In the genomic region with DNA sequence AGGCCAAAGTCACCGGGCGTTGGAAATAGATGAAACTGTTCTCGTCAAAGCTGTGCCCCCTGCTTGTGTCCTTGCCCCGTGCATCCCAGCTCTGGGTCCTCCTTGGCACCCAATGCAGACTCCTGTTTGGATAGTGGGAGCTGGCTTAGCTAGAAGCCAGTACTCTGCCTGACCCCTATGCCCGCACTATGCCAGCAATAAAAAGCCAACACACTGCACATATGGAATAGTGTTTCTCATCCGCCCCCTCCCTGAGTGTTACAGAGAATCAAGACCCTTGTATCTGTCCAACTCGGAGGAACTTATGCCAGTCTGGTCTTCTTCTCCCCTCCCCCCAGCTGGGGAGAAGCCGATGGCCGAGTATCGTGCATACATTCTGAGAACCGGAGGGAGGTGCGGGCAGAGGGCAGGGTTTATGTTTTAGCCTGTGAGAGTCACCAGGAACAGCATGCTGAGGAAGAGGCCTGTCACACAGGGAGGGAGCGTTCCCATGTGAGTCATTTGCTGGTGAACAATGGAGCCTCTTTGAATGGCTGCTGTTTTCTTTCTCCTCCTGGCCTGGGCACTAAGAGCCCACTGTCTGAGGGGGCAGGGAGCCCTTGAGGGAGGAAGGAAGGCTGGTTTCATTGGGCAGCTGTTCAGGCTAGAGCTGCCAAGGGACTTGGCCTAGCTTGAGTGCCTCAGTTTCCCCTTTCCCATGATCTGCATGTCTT, we compare ENCODE assay signal across 11 mouse cellular contexts. TPM values are rescaled to one million over a fixed set of nuclear protein-coding genes. Genes with fewer than 3 reads are reported as not detected.
A peak's percentile ranks its signal among the peaks of the same experiment; 100 is the strongest.
DNase-seq lines count a peak whose midpoint lies in the region; ATAC-seq and TF ChIP-seq lines count a peak whose summit lies in the region.
"Had no signal": no experiment of that assay in that cellular context is flagged by ENCODE, and none has a peak within 500 bp of the region (broad histone marks: within the 10 kb centered on the region; RNA-seq: fewer than 3 reads in every experiment).

No protein-coding gene starts in this region.

- H3K4me3 ChIP-seq in heart, embryonic 10.5 days = no peak overlapping the region
- H3K4me3 ChIP-seq in heart, embryonic 16.5 days (ENCODE audit: low read length) = no peak overlapping the region
- peak overlapping the region; percentile 8 for H3K4me3 ChIP-seq in myocyte
- no peak overlapping the region for H3K4me3 ChIP-seq in liver, embryonic 12.5 days

- no peak for DNase-seq in heart, embryonic 10.5 days (ENCODE audit: low spot score)
- no peak for DNase-seq in heart, adult 11 months
- DNase-seq in NIH3T3 (ENCODE audit: low read depth) = peak; percentile 71
- DNase-seq in adrenal gland, postnatal 10 days = no peak
- no peak for DNase-seq in spleen, postnatal 4 days (ENCODE audit: low spot score in 2 of 2)
- DNase-seq: adrenal gland, postnatal 14 days; lung, postnatal 14 days had no signal

- no peak for TF ChIP-seq POLR2A in myocyte (IDR thresholded peaks at IDR 0.05; ENCODE audit: insufficient read length, low read depth)

- H3ac ChIP-seq in myocyte (ENCODE audit: control insufficient read depth, insufficient read length) = no peak overlapping the region

- ATAC-seq in heart, embryonic 16.5 days (replicated peaks; ENCODE audit: extremely low read depth, insufficient read depth, low FRiP score) = no peak
- ATAC-seq in liver, embryonic 12.5 days = no peak

- peaks cover 69% of the 10 kb centered on the region for H3K4me1 ChIP-seq in heart, embryonic 10.5 days
- H3K4me1 ChIP-seq in heart, embryonic 16.5 days (ENCODE audit: control insufficient read depth, insufficient read depth, low read length) = peaks cover 49% of the 10 kb centered on the region
- H3K4me1 ChIP-seq in liver, embryonic 12.5 days = peaks cover 49% of the 10 kb centered on the region

- no peaks in the 10 kb centered on the region for H3K9me3 ChIP-seq in heart, embryonic 10.5 days
- H3K9me3 ChIP-seq in heart, embryonic 16.5 days (replicated peaks; ENCODE audit: control insufficient read depth, low read length) = no peaks in the 10 kb centered on the region
- no peaks in the 10 kb centered on the region for H3K9me3 ChIP-seq in liver, embryonic 12.5 days (replicated peaks)

- peaks cover 62% of the 10 kb centered on the region for H3K36me3 ChIP-seq in heart, embryonic 10.5 days
- peaks cover 45% of the 10 kb centered on the region for H3K36me3 ChIP-seq in heart, embryonic 16.5 days (ENCODE audit: control insufficient read depth, insufficient read depth)
- H3K36me3 ChIP-seq in myocyte (ENCODE audit: control insufficient read depth, insufficient read depth) = peaks cover 59% of the 10 kb centered on the region
- H3K36me3 ChIP-seq in liver, embryonic 12.5 days = no peaks in the 10 kb centered on the region

- H3K27me3 ChIP-seq in heart, embryonic 10.5 days (ENCODE audit: insufficient read depth, poor library complexity, severe bottlenecking) = no peaks in the 10 kb centered on the region
- H3K27me3 ChIP-seq in heart, embryonic 16.5 days (ENCODE audit: control insufficient read depth, insufficient read depth, low read length) = no peaks in the 10 kb centered on the region
- no peaks in the 10 kb centered on the region for H3K27me3 ChIP-seq in myocyte (ENCODE audit: control insufficient read depth, insufficient read depth, insufficient read length)
- H3K27me3 ChIP-seq in liver, embryonic 12.5 days (replicated peaks) = peaks cover 20% of the 10 kb centered on the region; the same call in 1 of the 2 replicates

- H3K9ac ChIP-seq in heart, embryonic 16.5 days (ENCODE audit: low read length) = no peak overlapping the region
- no peak overlapping the region for H3K9ac ChIP-seq in liver, embryonic 12.5 days

- peak overlapping the region; percentile 49; the same call in 1 of the 2 replicates for H3K27ac ChIP-seq in heart, embryonic 10.5 days
- peak overlapping the region; percentile 48 for H3K27ac ChIP-seq in heart, embryonic 16.5 days (ENCODE audit: low read length)
- no peak overlapping the region for H3K27ac ChIP-seq in liver, embryonic 12.5 days

- no peak overlapping the region for H3K4me2 ChIP-seq in heart, embryonic 16.5 days (ENCODE audit: low read depth, low read length)
- H3K4me2 ChIP-seq in myocyte (ENCODE audit: low read depth) = peak overlapping the region; percentile 89
- no peak overlapping the region for H3K4me2 ChIP-seq in liver, embryonic 12.5 days

- WGBS in heart, embryonic 10.5 days = 59% methylated on average over 13 of the region's 13 CpGs
- 54% methylated on average over 13 of the region's 13 CpGs for WGBS in heart, embryonic 16.5 days
- WGBS in liver, embryonic 12.5 days (ENCODE audit: insufficient replicate concordance) = 60% methylated on average over 13 of the region's 13 CpGs

- peaks cover 43% of the 10 kb centered on the region for H3K79me2 ChIP-seq in myocyte (ENCODE audit: control insufficient read depth, insufficient read depth)

TF ChIP-seq in myocyte, 11 proteins besides CTCF, POLR2A, EP300 and RAD21:
- no peak for TF ChIP-seq USF1 (IDR thresholded peaks at IDR 0.05; ENCODE audit: low read depth)
- no peak for TF ChIP-seq SRF (IDR thresholded peaks at IDR 0.05; ENCODE audit: control insufficient read depth, insufficient read length, low read depth)
- peak; percentile 65 for TF ChIP-seq POLR2AphosphoS2 (IDR thresholded peaks at IDR 0.05; ENCODE audit: insufficient read length, low read depth)
- TF ChIP-seq CEBPB (IDR thresholded peaks at IDR 0.05; ENCODE audit: insufficient read depth, poor library complexity, severe bottlenecking) = no peak
- TF ChIP-seq REST (IDR thresholded peaks at IDR 0.05; ENCODE audit: insufficient read depth, insufficient read length) = no peak
- peak in 2 of 3 experiments; percentile 37 to 66 for TF ChIP-seq MYOD1 (IDR thresholded peaks at IDR 0.05; ENCODE audit: control insufficient read depth in 1 of 3, insufficient read length in 2 of 3, low read depth in 2 of 3)
- no peak for TF ChIP-seq TCF3 (IDR thresholded peaks at IDR 0.05; ENCODE audit: insufficient read length, low read depth)
- TF ChIP-seq TCF12 (IDR thresholded peaks at IDR 0.05; ENCODE audit: insufficient read depth, poor library complexity, severe bottlenecking) = no peak
- peak; percentile 49 for TF ChIP-seq MAX (IDR thresholded peaks at IDR 0.05; ENCODE audit: low read depth)
- peak in 1 of 3 experiments; percentile 21 for TF ChIP-seq MYOG (IDR thresholded peaks at IDR 0.05; ENCODE audit: control insufficient read depth in 1 of 3, insufficient read depth in 1 of 3, insufficient read length in 2 of 3, low read depth in 2 of 3)
- TF ChIP-seq E2F4 (IDR thresholded peaks at IDR 0.05; ENCODE audit: insufficient read depth) = no peak

RNA-seq across cellular contexts. Expression of gene Tnnt2, which starts 16.0 kb away (rescaled TPM):
- polyA plus RNA-seq in heart, embryonic 10.5 days (2016; fragmentation: Nextera tagmentation; extraction: Ambion mirVana) = 2,168 and 3,634 TPM in 2 replicates
- 9,605 and 10,628 TPM in 2 replicates for polyA plus RNA-seq in heart, embryonic 16.5 days (2015; fragmentation: Nextera tagmentation; extraction: Ambion mirVana)
- polyA plus RNA-seq in myocyte (2012; fragmentation: generic; extraction: Trizol) = 2,000 TPM
- total RNA-seq in adrenal gland, postnatal 10 days (2021) = 1 to 10 TPM; 2.6 to 5.1 TPM
- polyA plus RNA-seq in liver, embryonic 12.5 days (2016; fragmentation: Nextera tagmentation; extraction: Ambion mirVana) = 1.5 and 3.3 TPM in 2 replicates

RNA-seq across cellular contexts. Expression of gene Lad1, which starts 33.8 kb away (rescaled TPM):
- 3.3 and 6.8 TPM in 2 replicates for polyA plus RNA-seq in heart, embryonic 10.5 days (2016; fragmentation: Nextera tagmentation; extraction: Ambion mirVana)
- polyA plus RNA-seq in heart, embryonic 16.5 days (2015; fragmentation: Nextera tagmentation; extraction: Ambion mirVana) = 5.9 TPM in 2 replicates
- polyA plus RNA-seq in myocyte (2012; fragmentation: generic; extraction: Trizol) = 0.46 TPM
- under 1 TPM; 0.21 TPM for total RNA-seq in adrenal gland, postnatal 10 days (2021)
- polyA plus RNA-seq in liver, embryonic 12.5 days (2016; fragmentation: Nextera tagmentation; extraction: Ambion mirVana) = 0.26 and 0.79 TPM in 2 replicates
- total RNA-seq: adrenal gland, postnatal 14 days; CH12.LX had no signal

Comparison
In these comparisons a context has a peak if more than half of its experiments do, and no peak if none do; other contexts are left out.
1. RNA of gene Tnnt2, which starts 16.0 kb away (polyA plus RNA-seq): 9,605 to 10,628 TPM in heart, embryonic 16.5 days, 2,168 to 3,634 TPM in heart, embryonic 10.5 days and 2,000 TPM in myocyte (single experiment); 1.5 to 3.3 TPM in liver, embryonic 12.5 days; every median in the first group is over 100 times any median in the second.